Mouse (Mus musculus): ENCODE measurements around the gene Hmcn2.
A peak's percentile ranks its signal among the peaks of the same experiment; 100 is the strongest.

Gene Hmcn2

DNA sequence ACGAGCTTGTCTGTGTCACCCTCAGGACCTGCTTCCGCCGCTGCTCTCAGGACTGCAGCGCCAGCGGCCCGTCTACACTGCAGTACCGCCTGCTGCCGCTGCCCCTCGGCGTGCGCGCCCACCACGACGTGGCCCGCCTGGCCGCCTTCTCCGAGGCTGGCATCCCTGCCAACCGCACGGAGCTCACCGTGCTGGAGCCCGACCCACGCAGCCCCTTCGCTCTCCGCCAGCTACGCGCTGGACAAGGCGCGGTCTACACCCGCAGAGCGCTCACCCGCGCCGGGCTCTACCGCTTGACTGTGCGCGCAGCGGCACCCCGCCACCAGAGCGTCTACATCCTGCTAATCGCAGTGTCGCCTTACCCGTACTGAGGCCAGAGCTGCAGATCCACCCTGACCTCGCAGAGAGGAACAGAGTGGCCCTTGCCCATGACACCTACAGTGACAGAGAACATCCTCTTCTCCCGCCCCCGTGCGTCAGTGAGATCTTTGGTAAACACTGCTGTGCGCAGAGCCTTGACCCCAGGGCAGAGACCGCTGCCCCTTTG lies 145.9 kb downstream of the Hmcn2 start:
- peak; percentile 72 to 73 for DNase-seq

DNA sequence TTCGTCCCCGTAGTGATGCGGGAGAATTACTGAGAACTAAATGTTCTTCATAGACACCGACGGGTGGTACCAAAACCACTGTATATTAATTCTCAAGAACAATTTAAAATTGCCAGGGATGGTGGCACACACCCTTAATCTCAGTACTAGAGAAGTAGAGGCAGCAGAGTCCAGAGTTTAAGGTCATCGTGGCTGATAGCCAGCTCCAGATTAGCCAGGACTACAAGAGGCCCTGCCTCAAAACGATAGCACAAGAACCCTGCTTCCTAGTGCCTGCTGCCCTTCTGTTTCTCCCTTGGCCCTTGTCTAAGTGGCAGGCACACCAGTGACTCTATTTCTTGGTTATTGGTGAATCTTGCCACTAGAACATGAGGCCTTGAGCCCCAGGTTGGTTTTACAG lies 146.7 kb downstream of the Hmcn2 start:
- no peak for DNase-seq

DNA sequence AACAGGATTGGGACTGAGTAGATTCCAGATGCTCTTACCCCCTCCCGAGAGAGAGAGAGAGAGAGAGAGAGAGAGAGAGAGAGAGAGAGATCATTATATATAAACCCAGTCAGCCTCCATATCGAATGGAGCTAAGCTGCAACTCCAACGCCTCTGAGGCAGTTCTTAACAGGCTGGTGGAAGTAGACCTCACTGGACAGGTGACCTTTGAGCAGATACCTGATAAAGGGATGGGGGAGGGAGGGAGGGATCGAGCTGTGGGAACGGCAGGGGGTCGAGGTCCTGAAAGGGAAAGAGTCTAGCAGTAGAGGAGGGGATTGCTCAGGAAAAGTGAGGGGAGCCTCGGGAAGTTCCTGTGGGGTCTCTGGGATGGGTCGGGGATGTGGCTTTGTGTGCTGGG lies 147.8 kb downstream of the Hmcn2 start:
- no peak for DNase-seq

DNA sequence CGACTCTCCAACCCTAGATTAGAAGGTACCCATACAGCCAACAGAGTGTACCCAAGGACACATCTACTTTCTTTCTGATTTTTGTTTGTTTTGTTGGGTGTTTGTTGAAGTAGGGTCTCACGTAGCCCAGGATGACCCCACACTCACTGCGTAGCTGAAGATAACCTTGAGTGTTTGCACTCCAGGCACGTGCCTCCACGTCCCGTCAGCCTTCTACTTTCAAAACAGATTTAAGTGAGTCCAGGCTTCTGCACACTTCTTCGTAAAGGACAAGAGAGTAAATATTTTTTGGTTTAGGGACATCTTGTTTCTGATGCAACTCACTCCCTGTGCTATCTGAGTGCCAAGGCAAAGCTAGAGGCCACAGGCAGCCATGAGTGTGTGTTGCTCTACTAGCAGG lies 149.0 kb downstream of the Hmcn2 start:
- no peak for DNase-seq

DNA sequence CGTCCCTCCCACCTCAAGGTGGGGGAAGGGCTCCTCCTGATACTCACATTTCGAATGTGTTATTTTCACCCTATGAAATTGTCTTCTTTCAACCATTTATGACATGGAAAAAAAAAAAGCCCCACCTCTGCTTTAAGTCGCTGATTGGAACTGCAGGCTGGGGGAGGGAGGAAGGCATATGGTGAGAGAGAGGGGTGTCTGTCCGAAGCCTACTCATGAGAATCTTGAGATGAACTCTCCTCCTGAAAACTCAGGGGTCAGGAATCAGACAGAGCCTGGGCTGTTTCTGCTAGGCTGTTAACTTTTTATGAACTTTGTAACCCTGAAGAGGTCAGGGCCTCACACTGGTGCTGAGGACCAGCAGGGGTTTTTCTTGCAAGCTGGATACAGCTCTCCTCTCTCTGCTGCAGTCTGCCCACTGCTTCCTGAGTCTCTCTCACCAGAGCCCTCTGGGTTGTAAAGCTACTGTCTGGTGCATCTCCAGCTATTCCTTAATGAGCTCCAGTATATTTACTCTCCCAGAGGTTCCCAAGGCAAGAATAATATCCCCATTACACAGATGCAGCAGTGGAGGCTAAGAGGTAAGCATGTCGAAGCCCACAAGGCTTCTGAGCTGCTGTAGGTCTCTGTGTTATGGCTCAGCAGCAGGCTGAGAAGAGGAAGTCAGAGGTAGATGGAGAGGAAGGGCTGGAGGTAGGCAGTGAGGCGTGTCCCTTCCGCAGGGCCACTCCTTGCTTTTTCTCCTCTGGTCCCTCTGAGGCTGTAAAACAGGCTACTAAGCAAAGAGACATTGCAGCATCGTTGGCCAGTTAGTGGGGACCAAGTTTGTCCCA lies 149.7 kb downstream of the Hmcn2 start:
- DNase-seq: peak in 1 of 2 experiments; percentile 75

DNA sequence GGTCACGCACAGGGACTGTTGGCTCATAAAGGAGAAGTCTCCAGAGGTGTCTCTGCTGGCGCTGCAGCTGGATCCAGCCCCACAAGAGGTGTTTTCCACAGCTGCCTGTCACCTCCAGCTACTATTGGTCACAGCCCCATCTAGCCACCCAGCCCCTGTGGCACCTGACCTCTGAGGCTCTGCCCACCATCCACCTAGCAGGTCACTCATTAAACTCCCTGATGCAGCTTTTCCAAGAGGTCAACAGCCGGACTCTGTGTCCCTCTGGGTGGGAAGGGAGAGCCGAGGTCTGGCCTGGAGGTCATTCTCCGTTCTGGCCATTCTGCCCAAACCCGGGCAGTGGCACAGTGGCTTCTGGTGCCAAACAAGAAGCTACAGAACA lies 150.3 kb downstream of the Hmcn2 start:
- DNase-seq: peak; percentile 80 to 93

DNA sequence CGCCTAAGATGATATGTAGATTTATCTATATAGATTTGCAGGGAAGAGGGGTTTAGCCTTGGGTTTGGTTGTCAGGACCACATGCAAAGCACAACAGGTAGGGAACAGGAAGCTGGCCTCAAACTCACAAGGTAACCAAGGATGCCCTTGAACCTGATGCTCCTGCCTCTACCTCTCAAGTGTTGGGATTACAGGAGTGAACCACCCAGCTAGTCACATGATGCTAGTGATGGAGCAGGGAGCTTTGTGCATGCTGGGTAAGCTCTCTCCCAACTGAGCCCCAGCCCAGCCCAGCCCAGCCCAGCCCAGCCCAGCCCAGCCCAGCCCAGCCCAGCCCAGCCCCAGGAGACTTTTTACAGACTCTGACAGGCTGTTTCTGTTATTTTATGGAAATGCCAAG lies 153.2 kb downstream of the Hmcn2 start:
- no peak for DNase-seq

DNA sequence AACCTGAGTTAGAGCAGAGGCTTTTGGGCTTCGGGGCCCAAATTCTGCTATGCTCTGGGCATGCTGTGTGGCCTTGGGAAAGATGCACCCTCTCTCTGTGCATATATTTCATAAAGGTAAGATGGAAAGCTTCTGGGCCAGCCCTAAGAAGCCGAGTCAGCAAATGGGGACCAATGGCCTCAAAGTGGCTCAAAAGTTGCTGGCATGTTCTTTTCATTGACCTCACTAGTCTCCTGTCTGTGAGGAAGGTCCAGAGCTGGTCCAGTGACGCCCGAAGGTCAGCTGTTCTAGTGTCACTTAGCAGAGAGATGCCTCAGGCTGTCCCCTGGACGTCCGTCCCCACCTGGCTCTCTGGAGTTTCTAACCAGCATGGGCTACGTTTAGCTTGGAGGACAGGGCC lies 154.6 kb downstream of the Hmcn2 start:
- no peak for DNase-seq

DNA sequence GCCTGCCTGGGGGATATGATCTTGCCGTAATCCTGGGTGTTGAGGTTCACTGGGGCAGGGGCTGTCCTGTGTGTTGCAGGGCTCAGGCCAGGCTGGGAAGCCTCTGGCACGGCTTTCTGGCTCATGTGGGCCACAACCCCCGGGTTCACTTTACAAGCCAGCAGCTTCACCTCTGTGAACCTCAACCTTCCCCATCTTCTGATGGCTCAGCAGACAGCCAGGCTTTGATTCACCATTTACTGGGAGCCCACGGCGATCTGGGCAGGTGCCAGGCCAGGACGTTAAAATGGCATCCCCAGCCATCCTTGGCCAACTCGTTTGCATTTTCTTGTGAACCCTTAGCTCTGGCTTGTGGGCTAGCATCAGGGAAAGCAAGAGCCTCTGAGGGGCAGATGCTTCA lies 155.3 kb downstream of the Hmcn2 start:
- DNase-seq: peak; percentile 77 to 85

DNA sequence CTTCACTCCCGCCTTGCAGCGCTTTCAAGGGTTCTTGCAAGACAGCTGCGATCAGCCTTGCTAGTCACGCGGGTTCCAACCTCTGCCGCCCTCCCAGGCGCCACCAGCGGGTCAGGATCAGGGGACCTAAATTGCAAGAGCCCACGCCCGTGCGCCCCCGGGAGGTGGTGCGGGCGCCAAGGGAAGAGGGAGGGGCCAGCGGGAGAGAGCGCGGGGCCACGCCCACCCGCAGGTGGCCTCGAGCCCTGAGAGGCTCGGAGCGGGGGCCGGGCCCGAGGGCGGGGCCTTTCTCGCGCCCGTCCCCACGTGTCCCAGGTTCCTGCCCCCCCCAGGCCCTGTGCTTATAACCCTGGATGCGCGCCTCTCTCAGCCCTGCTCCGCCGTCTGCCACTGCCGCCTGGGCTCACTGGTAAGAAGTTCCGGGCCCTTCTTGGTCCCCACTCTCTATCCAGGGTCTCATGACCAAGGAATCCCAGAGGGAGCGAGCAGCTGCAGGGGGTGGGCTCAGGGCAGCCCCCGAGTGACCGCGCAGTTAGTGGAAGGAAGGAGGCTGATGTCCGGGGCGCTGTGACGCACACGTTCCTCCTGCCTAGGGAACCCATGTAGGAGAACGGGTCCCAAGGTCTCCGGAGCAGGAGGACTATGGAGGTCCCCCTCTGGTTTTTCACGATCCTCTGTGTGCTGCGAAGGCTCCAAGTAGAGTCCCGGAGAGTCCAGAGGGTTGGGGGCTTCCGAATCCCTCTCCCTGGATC lies 155.9 kb downstream of the Hmcn2 start, which contains the start of gene Ass1:
Ass1 (plus strand) TSS at position 277 of the 752 bp plus-strand sequence.
- DNase-seq: peak; percentile 92 to 94

DNA sequence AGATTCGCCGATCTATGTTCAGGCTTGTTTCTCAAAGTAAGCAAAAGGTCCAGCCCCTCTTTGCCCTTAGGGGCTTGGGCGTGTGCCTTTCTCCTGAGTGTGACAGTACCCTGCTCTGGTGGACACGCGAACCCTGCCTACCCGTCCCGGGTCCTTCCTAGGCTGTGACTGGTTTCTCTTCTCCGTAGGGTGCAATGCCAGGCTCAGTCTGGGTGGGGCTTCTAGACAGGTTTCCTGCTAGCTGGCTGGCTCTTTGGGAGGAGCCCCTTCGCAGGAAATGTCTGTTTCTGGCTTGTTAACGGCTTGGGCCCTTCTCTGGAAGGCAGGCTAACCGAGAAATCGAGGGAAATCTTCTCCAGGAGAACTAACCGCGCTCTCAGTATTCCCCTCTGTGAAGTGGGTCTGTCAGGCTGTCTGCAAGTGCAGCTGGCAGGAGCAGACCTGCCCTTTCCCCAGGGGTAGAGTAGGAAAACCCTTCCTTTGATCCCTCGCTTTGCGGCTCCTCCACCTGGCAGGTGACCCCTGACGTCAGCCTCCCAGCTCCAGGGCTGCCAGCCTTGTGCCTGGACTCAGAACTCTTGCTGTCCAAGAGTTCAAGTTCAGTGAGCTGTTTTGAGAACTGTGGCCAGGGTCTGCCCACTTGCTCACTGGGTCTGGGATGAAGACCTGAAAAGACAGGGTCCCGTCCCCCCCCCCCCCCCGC lies 156.6 kb downstream of the Hmcn2 start:
- peak; percentile 79 to 80 for DNase-seq

DNA sequence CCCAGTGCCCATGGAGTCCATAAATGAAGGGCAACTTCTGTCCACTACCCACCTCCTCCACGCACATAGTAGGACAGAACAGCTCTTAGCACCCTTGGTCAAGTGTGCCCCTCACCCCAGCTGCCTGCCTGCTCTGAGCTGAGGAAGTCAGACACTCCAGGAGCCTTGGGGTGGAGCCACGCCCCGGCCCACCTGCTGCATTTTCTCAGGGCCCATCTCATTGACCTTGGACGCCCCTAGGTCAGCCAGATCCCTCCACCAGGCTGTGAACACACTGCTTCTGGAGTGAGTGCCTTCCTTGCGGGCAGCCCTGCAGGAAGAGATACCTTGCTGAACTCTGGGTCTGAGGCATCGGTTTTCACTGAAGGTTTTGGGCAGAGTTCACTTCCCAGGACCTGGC lies 157.4 kb downstream of the Hmcn2 start:
- DNase-seq: no peak

DNA sequence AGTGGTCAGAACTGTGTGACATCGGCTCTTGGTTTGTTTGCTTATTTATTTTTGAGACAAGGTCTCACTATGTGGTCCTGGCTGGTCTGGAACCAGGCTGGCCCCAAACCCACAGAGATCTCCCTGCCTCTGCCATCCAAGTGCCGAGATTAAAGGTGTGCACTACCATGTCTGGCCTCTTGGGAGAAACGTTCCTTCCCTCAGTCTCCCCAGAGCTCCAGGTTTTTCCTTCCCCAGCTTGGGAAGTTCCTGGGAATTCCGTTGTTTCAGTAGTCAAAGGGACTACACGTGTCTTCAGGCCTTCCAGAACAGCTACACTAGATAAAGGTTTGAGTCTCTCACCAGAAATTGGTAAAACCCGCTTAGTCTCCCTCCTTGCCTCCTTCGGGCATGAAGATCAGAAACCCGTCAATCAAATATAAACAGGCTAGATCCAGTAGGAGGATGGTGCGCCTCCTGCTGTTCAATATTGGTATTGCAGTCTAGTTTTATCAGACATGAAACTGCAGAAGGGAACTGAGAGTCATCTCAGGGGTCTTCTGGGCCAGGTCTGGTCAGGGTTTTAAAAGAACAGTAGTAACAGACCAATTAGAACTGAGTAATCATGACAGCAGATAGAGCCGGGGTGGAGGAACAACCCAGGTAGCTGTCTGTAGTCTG lies 158.3 kb downstream of the Hmcn2 start:
- DNase-seq: peak; percentile 55 to 75

DNA sequence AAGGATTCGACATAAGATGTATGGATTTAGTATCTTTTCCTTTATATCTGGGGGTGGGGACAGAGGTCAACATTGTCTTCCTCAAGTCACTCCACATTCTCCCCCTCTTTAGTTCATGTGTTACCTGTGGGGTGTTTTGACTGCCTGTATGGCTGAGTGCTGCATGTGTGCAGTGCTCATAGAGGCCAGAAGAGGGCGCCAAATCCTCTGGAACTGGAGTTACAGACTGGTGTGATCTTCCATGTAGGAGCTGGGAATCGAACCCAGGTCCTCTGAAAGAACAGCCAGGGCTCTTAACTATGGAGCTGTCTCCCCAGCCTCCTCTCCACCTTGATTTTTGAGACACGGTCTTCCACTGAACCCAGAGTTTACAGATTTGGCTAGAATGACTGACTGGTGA lies 159.7 kb downstream of the Hmcn2 start:
- DNase-seq: peak in 1 of 2 experiments; percentile 74

DNA sequence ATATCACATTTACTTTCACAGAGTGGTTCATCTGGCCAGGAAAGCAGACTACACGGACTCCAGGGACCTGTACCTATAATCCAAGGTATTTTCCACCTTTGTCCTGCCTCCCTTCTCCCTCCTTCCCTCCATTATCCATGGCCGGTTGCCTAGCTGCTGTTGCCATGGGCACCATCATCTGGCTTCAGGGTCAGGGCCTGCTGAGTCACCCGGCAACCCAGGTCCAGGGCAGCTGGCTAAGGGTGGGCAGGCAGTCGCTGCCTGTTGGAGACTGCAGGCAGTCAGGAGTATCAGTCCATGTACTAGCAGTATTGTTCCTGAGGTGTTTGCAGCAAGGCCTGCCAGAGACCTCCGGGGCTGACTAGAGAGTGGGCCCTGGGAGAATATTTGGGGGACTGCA lies 160.5 kb downstream of the Hmcn2 start:
- DNase-seq: peak; percentile 45 to 66

DNA sequence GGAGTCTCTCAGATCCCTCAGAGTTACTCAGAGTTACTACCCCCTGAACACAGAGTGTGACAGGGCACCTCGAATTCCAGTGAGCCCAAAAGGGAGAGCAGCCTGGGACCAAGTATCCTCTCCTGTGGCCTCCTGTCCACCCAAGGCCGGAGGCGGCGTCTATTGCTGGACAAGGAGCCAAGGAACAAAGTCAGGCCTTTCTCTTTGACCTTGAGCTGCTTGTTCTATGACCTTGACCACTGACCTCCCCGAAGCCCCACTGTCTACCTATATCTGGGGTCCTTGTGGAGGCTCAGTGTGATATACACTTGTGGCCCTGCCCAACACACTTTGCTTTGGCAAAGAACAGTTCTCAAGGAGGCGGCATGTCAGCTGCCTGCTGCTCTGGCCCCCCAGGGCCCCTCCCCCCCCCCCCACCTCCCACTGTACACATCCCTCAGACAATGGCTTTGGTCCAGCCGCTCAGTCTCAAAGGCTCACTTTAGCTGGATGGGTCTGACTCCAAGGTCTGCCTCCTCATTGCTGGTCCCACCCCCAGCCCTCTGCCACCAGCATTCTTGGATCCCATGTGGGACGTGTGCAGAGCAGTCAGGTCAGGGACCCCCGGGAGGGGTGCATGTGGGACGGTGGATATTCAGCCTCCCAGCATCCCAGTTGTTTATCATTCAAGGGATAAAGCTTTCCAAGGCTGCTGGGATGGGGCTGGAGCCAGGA lies 162.0 kb downstream of the Hmcn2 start:
- DNase-seq: no peak

DNA sequence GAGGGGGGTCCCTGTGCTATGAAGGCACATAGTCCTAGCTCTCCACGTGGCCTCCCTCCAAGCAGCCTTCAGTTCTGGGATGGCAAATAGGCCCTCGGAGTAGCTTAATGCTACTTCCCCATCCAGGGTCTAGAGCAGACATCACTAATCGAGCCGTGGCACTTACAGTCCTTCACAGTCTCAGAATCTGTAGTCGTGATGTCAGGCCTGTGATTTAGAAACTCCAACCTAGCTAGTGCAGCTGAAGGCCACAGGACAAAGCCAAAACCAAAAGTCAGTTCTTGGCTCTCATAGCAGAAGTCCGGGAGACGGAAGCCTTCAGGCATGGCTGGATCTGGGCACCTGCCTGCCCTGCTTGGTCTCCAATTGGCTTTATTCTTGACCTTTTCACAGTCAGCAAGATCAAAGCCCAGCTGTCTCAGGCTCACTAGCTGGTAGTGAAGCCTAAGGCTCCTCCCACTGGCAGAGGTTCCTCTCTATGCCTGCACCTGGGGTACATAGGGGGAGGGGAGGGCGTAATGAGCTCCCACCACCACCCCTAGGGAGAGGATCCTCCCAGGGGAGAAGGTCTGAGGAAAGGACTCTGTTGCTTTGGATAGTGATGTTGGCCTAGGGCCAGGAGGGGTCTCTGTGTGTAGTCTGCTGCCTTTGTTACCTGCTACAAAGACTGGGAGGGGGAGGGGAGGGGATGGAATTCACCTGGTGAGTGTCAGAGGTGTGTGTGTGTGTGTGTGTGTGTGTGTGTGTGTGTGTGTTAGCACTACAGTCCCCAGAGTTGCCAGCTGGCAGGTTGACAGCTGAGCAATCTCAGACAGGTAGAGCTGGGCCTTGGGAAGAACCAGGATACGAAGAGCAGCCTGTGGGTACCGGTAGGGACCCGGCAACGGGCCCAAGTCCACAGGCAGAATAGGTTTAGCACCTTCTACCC lies 163.3 kb downstream of the Hmcn2 start:
- peak in 1 of 2 experiments; percentile 61 for DNase-seq

DNA sequence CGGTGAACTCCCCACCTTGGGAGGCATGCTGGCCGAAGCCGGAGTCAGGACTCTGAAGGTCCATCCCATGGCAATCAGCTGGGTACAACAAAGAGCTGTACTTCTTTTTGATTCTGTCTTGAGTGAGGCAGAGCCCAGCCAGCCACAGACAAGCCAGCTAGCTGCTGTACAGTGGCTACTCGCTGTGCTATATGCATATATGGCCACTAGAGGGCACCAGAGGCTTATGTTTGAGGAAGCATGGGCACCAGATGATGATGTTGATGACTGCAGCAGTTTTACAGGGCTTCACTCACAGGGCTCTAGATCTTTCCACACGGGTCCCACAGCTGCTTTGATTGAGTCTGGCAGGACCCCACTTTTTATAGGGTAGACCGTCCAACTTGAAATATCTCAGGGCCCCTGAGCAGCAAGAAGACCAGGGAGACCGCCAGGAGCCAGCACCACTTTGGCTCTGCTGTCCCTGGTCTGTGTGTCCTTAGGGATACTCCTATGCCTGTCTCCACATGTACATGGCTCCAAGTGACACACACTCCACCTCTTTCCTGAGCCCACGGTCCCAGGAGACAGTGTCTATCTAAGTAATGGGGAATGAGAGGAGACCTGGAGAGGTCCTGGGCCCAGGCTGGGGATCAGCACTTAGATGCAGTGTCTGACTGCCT lies 168.8 kb downstream of the Hmcn2 start:
- DNase-seq: peak; percentile 86 to 89

DNA sequence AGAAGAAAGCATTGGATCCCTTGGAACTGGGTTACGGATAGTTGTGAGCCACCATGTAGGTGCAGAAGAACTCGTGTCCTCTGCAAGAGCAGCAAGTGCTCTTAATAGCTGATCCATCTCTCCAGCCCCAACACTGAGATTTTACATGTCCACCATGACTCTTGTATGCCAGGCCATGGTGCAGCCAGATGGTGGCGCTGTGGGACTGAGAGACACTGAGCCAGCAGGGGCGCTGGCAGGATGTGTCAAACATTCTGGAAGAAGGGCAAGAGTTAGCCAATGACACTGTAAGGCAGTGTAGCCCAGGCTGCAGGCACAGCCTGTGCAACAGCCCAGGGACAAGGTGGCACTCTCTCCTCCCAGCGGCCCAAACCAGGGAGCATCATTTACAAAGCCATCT lies 170.0 kb downstream of the Hmcn2 start:
- DNase-seq: peak; percentile 56 to 80

DNA sequence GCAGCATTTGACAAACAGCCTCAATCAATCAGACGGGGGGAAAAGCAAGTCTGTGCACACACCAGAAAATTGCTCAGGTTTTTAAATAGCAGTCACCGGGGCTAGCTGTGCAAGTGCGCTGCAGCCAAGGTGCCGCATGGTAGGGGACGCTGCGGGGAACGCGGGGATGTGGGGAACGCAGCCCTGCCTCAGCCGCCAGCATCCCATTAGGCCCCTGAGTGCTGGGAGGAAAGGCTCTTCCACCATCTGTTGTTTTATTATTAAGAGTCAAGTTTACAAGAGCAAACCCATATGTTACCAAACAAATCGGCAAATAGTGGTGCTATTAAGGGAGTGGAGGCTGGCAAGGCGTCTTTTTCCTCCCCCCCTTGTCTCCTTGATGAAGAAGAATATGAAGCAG lies 175.0 kb downstream of the Hmcn2 start:
- no peak for DNase-seq
